Mouse (Mus musculus): Measurements from ENCODE around the gene Robo1. TPM values are rescaled to one million over a fixed set of nuclear protein-coding genes. Genes with fewer than 3 reads are reported as not detected.

Gene Robo1
- polyA plus RNA-seq, 1 experiment from 2014 or later = 54.0 TPM

DNA sequence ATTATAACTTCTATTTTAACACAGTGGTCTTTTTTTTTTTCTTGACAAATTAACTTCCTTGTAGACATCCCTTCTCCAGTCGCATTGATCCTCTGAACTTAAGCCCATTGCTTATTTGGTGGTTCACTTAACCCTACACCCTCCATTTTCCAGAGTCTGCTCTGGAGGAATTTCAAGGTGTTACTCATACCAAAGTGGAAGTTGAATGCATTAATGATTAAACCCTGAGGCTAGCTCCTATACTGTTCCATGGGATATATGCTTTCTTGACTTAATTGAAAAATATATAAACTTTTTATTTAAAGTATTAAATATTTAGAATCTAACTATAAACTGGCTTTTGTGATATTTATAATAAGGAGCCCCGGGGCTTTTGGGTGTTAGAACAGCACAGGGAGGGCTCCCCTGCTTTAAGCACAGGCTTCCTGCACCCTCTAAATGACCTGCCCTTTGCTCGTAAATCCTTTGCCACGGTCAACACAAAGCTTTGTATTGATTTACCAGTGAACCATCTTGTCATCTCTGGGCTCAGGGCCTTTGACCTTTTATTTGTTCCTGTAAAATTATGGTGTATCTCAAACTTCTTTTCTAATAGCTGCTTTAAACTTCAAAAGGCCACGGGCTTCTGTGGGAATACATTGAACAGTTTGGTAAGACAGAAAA, 522.4 kb downstream of the Robo1 start:
- H3K9ac ChIP-seq (replicated peaks) = no peak overlapping the region
- no peaks in the 10 kb centered on the region for H3K36me3 ChIP-seq
- no peak overlapping the region for H3K27ac ChIP-seq (replicated peaks)
- ATAC-seq (replicated peaks) = no peak
- H3K9me3 ChIP-seq = no peaks in the 10 kb centered on the region
- H3K4me2 ChIP-seq (replicated peaks) = no peak overlapping the region
- H3K27me3 ChIP-seq = no peaks in the 10 kb centered on the region
- no peaks in the 10 kb centered on the region for H3K4me1 ChIP-seq
- WGBS = 47% methylated on average over 5 of the region's 5 CpGs
- no peak overlapping the region for H3K4me3 ChIP-seq

DNA sequence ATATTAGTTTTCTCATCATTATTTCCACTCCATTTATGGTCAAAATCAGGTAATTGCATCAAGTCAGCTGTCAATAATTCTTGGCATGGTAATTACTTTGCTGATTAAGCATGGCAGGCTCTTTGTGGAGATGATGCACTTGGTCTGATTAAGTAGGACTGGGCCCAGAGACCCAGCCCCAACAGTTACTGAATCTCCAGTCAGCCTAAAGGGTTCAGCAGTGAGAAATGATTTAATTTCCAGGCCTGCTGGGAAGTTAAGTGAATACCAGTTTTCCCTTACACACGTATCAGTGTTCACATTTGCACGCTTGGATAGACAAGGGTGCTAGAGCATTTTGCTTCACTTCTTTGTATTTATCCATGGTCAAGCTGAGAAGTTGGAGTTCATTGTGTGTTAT, 526.2 kb downstream of the Robo1 start:
- WGBS = 59% methylated on average over 2 of the region's 2 CpGs
- no peak overlapping the region for H3K4me2 ChIP-seq (replicated peaks)

DNA sequence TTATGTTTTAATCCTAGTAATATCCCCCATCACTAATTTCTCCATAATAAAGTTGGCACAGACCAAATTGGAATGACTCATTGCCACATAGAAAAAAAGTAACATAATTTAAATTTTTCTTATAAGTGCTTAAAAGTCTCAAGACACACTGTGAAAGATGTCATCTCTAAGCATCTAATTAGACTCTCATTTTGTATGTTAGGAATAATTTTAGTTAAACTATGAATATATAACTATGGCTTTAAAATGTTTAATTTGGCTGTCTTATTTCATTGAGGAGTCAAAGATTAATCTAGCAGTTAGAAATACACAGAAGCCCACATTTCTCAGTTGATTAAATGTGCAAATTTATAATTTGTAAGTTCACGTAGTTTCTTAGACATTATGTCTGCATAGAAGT, 530.9 kb downstream of the Robo1 start:
- no peak for ATAC-seq (replicated peaks)
- Histone ChIP-seq H3K9me3 (no peaks in the 10 kb centered on the region), H3K9ac (replicated peaks) (no peak overlapping the region), H3K27me3 (no peaks in the 10 kb centered on the region), H3K36me3 (no peaks in the 10 kb centered on the region), H3K4me1 (no peaks in the 10 kb centered on the region; the same call in 1 of the 2 replicates), H3K4me2 (replicated peaks) (no peak overlapping the region), H3K27ac (replicated peaks) (no peak overlapping the region), H3K4me3 (no peak overlapping the region)
- WGBS = 75% methylated on average over 1 of the region's 1 CpGs

More for the DNA sequence above, 526.2 kb downstream of the Robo1 start:
- Histone ChIP-seq H3K4me1 (no peaks in the 10 kb centered on the region), H3K36me3 (no peaks in the 10 kb centered on the region), H3K4me3 (no peak overlapping the region), H3K9me3 (no peaks in the 10 kb centered on the region), H3K27ac (replicated peaks) (no peak overlapping the region), H3K27me3 (no peaks in the 10 kb centered on the region), H3K9ac (replicated peaks) (no peak overlapping the region)
- ATAC-seq (replicated peaks) = no peak

DNA sequence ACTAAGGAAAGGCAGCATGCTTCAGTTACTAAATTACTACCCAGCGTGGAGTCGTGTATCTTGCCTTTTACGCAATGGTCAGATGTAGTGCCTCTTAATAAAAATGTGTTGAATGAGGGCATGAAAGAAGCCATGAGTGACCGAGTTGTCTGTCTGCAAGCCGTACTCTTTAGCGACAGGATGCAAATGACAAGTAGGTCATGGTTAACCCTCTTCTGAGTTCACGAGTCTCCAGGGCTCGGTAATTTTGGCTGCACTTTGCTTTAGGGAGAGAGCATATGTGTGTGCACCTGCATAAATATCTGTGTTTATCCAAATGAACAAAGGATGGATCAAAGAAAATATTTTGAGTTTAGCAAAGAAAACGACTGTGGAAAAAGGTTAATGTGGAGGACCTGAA, 533.0 kb downstream of the Robo1 start:
- no peaks in the 10 kb centered on the region for H3K27me3 ChIP-seq
- ATAC-seq (replicated peaks) = no peak
- no peak overlapping the region for H3K4me2 ChIP-seq (replicated peaks)
- H3K9me3 ChIP-seq = no peaks in the 10 kb centered on the region
- H3K9ac ChIP-seq (replicated peaks) = no peak overlapping the region
- H3K4me3 ChIP-seq = no peak overlapping the region
- no peaks in the 10 kb centered on the region for H3K36me3 ChIP-seq
- no peak overlapping the region for H3K27ac ChIP-seq (replicated peaks)
- WGBS = 72% methylated on average over 9 of the region's 9 CpGs
- H3K4me1 ChIP-seq = no peaks in the 10 kb centered on the region; the same call in 1 of the 2 replicates

DNA sequence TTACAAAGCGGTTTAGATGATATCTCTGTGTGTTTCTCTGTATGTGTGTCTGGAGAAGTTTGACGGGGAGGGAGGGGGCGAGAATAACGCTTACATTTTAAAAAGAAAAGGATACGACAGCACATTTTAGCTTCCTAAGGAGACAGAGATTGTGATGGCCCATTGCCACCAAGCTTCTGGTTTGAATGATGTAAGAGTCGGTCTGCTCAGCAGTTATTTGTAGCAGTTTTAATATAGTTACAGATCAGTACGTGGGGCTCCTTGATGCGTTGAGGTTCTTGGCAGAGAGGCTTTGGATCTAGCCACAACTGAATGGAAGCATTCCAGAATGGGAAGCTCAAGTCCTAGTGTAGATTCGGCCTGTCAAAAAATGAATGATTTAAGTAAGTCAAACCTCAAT, 546.0 kb downstream of the Robo1 start:
- H3K4me3 ChIP-seq = no peak overlapping the region
- H3K27ac ChIP-seq (replicated peaks) = no peak overlapping the region
- no peak overlapping the region for H3K4me2 ChIP-seq (replicated peaks)
- H3K9ac ChIP-seq (replicated peaks) = no peak overlapping the region
- H3K9me3 ChIP-seq = no peaks in the 10 kb centered on the region
- H3K36me3 ChIP-seq = no peaks in the 10 kb centered on the region
- H3K4me1 ChIP-seq = peaks cover 3% of the 10 kb centered on the region; the same call in 1 of the 2 replicates
- WGBS = 75% methylated on average over 9 of the region's 9 CpGs
- no peaks in the 10 kb centered on the region for H3K27me3 ChIP-seq
- ATAC-seq (replicated peaks) = no peak

DNA sequence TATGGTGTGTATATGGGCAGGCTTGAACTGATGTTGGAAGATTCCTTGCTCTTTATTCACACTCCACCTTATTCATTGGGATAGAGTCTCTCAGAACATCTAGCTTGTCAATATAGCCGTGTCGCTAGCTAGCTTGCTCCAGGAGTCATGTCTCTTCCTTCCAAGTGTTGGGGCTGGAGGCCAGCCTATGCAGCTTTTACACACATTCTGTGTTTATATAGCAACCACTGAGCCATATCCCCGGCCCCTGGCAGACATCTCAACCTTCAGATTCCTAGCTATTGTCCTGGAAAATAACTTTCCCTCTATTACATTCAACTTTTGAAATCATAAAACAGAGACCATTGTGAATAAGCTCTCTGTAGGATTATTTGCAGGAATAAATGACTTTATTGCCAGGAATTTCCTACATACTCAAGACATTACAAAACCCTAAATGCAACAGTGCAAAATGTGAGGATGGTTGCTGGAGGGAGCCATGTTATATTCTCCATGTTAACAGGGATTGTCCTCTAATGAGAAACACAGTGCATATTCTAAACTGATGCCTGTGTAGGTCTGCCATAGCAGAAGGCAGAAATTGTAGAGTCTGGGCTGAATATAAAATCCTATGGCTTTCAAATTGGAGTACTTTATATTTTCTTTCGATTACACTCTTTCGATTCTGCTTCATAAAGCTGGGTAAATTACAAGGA, 546.9 kb downstream of the Robo1 start:
- no peak for ATAC-seq (replicated peaks)
- 84% methylated on average over 5 of the region's 5 CpGs for WGBS

DNA sequence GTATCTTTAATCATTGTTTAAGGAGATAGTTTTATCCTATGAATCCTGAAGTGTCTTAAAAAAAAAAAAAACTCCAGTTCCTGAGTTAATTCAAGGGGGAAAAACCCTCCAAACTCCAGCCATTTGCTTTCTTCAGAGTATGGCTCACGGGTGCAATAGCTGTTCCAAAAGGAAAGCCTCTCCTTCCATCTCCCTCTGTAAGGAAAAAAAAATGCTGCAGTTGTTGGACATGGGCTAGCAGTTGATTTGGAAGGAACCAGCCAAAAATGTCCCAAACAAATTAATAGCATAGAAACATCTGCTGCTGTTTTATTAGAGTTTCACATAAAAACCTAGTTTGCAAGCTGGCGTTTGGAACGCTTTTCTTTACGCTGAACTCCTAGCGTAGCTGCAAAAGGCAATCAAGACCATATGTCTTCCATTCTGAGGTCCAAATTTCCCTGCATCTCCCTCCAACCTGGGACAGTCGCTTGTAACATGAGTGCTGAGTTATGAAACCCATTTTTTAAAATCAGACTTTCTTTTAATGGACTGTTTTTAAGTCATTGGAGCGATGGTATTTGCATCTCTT, 553.7 kb downstream of the Robo1 start:
- Histone ChIP-seq H3K36me3 (no peaks in the 10 kb centered on the region), H3K4me1 (peaks cover 14% of the 10 kb centered on the region), H3K9ac (replicated peaks) (no peak overlapping the region), H3K4me2 (replicated peaks) (no peak overlapping the region), H3K4me3 (no peak overlapping the region), H3K9me3 (no peaks in the 10 kb centered on the region), H3K27me3 (no peaks in the 10 kb centered on the region), H3K27ac (replicated peaks) (0 out of 2 replicates have a peak overlapping the region, but pooled peaks have one; percentile 2)
- WGBS = 74% methylated on average over 7 of the region's 7 CpGs
- no peak for ATAC-seq (replicated peaks)

More for the DNA sequence above, 546.9 kb downstream of the Robo1 start:
- no peak overlapping the region for H3K4me2 ChIP-seq (replicated peaks)
- no peak overlapping the region for H3K4me3 ChIP-seq
- peaks cover 3% of the 10 kb centered on the region; the same call in 1 of the 2 replicates for H3K4me1 ChIP-seq
- no peak overlapping the region for H3K9ac ChIP-seq (replicated peaks)
- H3K9me3 ChIP-seq = no peaks in the 10 kb centered on the region
- no peaks in the 10 kb centered on the region for H3K27me3 ChIP-seq
- H3K27ac ChIP-seq (replicated peaks) = no peak overlapping the region
- no peaks in the 10 kb centered on the region for H3K36me3 ChIP-seq

DNA sequence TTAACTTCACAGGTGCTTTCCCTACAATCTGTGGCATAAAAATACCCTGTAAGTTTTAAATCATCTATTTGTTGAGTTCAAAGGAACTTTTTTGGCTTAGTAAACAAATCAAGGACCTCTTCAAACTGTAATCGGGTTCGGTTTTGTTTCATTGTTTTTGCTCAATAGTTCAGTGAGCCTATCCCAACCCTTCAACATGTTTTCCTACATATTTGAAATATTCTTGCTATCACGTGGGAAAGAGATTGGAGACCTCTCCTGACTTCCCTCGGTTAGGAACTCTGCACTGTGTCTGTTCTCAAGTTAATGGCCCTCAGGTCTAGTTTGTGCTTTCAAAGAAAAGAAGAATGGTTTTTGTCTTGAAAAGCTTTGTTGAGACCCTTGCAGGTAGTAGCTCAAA, 557.9 kb downstream of the Robo1 start:
- 90% methylated on average over 4 of the region's 4 CpGs for WGBS
- Histone ChIP-seq H3K27me3 (no peaks in the 10 kb centered on the region), H3K4me1 (peaks cover 17% of the 10 kb centered on the region), H3K9me3 (no peaks in the 10 kb centered on the region), H3K9ac (replicated peaks) (no peak overlapping the region), H3K27ac (replicated peaks) (no peak overlapping the region), H3K4me3 (no peak overlapping the region), H3K36me3 (no peaks in the 10 kb centered on the region), H3K4me2 (replicated peaks) (no peak overlapping the region)
- ATAC-seq (replicated peaks) = no peak

DNA sequence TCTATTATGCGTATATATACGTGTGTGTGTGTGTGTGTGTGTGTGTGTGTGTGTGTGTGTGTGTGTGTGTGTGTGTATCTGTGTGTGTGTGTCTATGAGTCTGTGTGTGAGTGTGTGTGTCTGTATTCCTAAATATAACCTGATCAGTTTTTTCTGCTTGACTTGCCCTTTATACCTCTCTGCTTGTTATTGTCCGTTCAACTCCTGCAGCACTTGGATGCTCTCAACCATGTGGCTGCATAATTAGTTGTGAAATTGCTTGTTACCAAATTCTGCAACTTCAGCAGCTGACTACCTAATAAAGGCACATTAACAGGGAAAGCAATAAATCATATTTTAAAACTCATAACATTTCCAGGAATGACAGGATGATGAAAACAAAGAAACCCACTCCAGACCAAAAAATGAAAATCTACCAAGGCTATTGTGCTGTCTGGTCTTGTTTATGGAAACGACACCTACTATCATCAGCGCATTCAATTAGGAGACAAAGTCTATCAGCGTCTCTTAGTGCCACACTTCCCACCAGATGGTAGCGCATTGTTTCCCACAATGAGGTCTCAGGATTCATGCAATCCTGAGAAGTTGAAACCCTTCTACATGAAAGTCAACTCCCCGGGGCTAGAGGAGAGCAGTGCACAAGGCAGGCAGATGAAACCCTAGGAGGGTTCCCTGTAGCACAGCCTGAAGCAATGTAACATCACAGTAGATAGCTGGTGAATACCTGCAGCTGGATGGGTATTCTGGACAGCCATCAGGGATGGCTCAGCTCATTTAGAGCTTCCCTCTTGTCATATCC, 567.0 kb downstream of the Robo1 start:
- Histone ChIP-seq H3K4me1 (peaks cover 11% of the 10 kb centered on the region; the same call in 1 of the 2 replicates), H3K4me3 (no peak overlapping the region), H3K27me3 (no peaks in the 10 kb centered on the region), H3K27ac (replicated peaks) (peak overlapping the region; percentile 47), H3K9me3 (no peaks in the 10 kb centered on the region), H3K4me2 (replicated peaks) (no peak overlapping the region), H3K9ac (replicated peaks) (no peak overlapping the region), H3K36me3 (no peaks in the 10 kb centered on the region)
- 47% methylated on average over 8 of the region's 8 CpGs for WGBS
- ATAC-seq (replicated peaks) = peak; percentile 48; the same call in 1 of the 2 replicates

DNA sequence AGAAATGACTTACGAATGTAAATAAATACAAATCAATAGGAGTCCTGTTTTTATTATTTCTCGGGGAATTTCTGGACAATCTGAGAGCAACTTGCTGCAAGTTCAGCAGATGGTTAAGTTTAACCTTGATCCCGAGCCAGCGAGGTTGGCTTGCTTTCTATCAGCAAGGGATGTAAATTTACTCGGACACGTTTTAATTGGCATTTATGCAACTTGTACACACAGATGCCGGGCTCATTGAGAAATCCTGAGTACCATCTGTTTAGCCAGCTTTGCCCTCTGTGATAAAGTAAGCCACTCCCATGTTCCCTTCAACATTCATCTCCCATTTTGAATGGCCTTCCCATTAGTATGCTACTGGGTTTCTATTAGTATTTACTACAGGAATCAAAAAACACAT, 580.0 kb downstream of the Robo1 start:
- 0 out of 2 replicates have a peak overlapping the region, but pooled peaks have one; percentile 14 for H3K4me2 ChIP-seq (replicated peaks)
- peak; percentile 89 for ATAC-seq (replicated peaks)
- no peak overlapping the region for H3K9ac ChIP-seq (replicated peaks)
- H3K9me3 ChIP-seq = no peaks in the 10 kb centered on the region
- no peaks in the 10 kb centered on the region for H3K27me3 ChIP-seq
- H3K27ac ChIP-seq (replicated peaks) = peak overlapping the region; percentile 45; the same call in 1 of the 2 replicates
- 7% methylated on average over 7 of the region's 7 CpGs for WGBS
- peaks cover 17% of the 10 kb centered on the region for H3K4me1 ChIP-seq
- no peaks in the 10 kb centered on the region for H3K36me3 ChIP-seq
- H3K4me3 ChIP-seq = no peak overlapping the region

DNA sequence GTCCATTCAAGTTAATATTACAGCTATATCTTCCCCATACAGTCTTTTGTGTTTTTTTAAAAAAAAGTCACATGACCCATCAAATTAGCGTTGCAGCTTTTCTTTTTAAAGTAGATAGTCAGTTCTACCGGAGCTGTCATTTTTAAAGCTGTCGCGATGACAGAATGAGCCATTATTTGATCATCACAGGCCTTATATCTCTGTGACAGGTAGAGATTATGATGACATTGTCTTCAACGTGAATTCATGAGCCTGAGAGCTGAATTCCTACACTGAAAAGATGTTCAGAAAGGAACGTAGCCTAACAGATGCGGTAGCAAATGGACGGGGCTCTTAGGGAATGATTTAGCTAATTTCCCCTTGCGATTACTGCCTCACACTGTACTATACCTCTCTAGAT, 581.3 kb downstream of the Robo1 start:
- no peaks in the 10 kb centered on the region for H3K27me3 ChIP-seq

More for the DNA sequence above, 581.3 kb downstream of the Robo1 start:
- no peak overlapping the region for H3K4me2 ChIP-seq (replicated peaks)
- H3K27ac ChIP-seq (replicated peaks) = 0 out of 2 replicates have a peak overlapping the region, but pooled peaks have one; percentile 25
- no peaks in the 10 kb centered on the region for H3K9me3 ChIP-seq
- ATAC-seq (replicated peaks) = peak; percentile 36; the same call in 1 of the 2 replicates
- no peak overlapping the region for H3K4me3 ChIP-seq
- no peak overlapping the region for H3K9ac ChIP-seq (replicated peaks)
- no peaks in the 10 kb centered on the region for H3K36me3 ChIP-seq
- peaks cover 21% of the 10 kb centered on the region for H3K4me1 ChIP-seq
- WGBS = 65% methylated on average over 9 of the region's 9 CpGs
